Mouse (Mus musculus): ENCODE results near the gene Spint5.
"Not testable (repeated sequence)": the region's sequence is repeated elsewhere in the genome, so short reads cannot be mapped to it uniquely, and the experiment has no call there.

Gene Spint5

DNA sequence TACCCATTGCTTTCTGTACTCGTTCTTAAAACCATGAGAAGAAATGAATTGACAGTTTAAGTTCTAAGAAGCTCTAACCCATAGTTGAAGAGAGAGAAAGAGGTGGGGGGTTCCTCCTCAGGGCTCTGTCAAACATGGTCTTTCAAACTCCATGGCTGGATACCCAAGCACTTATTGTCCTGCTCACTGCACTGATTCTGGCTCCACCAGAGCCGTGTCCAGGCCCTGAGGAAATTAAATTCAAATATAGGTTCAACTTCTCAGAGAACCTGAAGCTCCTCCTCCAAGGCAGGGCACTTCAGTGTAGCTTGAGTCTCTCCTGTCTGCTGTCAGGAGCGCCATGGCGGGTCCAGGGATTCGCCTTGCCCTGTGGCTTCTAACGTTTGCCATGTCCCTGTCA, at the start of gene Spint5:
TSS of gene Spint5 (plus strand) at position 301 of the 400 bp plus-strand sequence.
- no peak for DNase-seq (ENCODE audit: low spot score)

DNA sequence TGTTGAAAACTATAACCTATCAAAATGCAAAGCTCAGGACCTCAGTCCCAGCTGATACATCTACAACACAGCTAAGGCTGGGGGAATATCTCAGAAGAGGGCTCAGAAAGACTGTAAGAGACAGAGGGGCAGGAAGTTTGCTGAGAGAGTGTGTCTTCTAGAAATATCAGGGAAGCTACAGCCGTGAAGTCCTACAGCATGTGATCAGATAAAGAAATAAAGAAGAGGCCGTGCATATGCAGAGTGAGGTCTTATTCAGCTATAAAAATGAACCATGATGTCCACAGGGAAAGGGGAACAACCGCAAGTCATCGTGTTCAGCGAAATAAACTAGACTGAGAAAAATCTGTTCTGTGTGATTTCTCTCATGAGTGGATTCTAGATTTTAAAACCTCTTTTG, 44.8 kb upstream of the Spint5 start:
- DNase-seq (ENCODE audit: low spot score): no peak

DNA sequence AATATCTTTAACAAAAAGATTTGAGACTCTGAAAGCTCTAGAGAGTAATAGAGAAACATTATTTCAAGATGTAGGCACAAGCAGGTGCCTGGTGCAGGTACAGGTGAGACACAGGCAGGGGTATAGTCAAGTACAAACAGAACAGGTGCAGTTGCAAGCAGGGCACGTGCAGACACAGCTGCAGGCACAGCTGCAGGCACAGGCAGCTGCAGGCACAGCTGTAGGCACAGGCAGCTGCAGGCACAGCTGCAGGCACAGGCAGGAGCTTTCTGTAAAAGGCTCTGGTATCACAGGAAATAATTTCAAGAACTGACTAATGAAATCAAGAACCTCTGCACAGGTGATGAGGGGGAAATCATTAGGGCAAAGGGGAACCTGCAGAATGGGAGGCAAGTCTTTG, 44.2 kb upstream of the Spint5 start:
- no peak for DNase-seq (ENCODE audit: low spot score)

DNA sequence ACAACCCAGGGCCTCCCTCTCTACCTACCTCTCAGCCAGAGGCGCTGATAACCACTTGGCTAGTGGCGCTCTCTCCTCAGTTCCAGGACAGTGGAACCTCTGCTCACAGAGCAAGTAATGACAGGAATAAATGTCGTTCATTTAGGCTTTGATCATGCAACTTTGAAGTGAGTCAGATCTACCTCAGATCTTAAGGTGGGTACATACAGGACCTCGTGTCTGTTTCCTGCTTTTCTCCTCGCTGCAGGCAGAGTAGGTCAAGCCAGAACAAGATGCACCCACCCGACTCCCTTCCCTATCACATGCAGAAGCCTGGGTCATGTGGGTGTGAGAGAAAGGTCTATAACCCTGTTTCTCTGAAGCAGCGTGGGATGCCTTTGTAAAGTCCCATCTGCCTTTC, 41.1 kb upstream of the Spint5 start, which contains the start of gene Wfdc11:
TSS of gene Wfdc11 (minus strand) at position 101 of the 400 bp plus-strand sequence.
- DNase-seq (ENCODE audit: low spot score): no peak

DNA sequence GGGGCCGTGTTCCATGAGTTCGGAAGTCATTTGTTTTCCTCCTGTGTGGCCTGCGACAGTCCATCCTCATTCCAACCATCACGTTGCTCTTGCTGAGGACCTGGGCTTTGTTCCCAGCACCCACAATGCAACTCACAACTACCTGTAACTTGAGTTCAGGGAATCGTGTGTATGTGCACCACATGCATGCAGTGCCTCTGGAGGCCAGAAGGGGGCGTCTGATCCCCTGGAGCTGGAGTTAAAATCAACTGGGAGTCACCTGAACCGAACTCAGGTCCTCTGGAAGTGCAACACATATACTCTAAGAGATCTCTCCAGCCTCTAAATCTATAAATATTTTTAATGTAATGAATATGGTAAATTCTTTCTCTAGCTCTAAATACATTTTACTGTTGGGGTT, 39.0 kb upstream of the Spint5 start:
- DNase-seq (ENCODE audit: low spot score): no peak

DNA sequence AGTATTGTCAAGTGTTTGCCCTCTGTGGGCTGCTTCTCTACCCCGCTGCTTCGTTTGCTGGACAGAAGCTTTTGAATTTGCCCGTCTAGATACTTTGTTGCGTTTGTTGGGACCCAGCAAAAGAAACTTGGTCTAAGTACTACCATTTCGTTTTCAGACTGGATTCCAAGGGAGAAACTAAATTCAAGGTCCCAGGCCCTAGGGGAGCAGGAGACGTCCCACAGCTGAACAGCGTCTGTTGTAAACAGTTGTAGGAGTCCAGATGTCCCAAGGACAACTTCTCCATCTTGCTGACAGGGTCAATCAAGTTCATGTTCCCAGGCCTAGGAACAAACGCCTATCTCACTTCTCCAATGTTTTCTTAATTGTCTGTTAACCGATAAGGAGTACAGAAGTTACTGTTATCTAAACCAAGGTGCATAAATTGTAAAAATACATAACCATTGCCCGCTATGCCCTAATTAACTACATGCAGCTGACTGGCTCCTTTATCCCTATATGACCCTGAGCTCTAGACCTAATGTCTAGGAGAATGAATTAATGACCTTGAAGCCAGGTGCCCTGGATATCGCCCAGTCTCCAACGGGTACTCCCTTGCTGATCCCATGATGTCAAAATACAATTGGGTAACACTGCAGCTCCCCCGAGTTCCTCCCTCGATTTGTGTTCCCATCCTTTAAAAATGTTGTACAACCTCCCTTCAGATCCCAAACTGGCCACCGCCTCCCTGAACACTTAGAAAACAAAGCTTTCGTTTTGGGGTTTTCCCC, 38.0 kb upstream of the Spint5 start:
- DNase-seq (ENCODE audit: low spot score): no peak

DNA sequence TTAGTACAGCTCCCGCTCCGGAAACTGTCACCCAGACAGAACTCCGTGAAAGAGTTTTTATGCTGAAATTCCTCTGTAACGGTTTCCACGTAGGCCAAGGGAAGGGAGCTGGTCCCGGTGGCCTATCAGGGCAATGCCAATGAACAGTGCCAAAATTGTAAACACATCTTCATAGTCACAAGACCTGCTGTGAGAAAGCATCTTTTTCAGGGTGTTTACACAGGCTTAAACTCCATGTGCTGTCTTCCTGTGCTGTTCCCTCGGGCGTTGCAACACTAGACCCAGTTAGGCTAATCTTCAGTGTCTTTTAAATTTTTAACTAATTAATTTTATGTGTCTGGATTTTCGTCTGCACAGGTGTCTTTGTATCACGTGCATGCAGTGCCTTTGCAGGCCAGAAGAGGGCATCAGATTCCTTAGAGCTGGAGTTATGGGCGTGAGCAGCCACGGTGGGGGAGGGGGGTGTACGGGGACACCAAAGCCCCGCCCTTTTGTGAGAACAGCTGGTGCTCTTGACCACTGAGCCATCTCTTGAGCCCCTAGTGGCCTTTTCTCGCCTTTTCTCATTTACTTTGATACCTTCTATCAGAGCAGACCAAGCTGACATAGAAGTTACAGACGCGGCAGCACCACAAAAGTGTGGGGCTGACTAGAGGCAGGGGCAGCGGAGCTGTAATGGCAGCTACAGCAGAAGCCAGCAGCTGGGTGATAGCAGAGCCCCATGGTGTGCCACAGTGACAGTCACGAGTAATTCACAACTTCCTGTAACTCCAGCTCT, 36.1 kb upstream of the Spint5 start:
- DNase-seq (ENCODE audit: low spot score): peak; percentile 42

DNA sequence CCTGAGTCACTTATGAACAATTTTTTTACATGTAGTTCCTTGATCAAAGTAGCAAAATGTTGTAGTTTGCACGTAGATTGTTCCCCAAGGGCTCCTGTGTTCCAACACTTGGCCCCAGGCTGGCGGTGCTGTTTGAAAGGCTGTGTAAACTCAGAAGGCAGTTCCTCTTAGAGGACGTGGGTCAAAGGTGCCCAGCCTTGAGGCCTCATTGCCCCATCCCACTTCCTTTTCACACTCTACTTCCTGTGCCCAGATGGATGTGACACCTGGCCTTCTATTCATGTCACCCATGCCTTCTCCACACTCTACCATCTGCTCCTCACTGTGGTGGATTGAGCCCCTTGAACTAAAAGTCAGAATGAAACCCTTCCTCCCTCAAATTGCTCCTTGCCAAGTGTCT, 35.2 kb upstream of the Spint5 start:
- no peak for DNase-seq (ENCODE audit: low spot score)

DNA sequence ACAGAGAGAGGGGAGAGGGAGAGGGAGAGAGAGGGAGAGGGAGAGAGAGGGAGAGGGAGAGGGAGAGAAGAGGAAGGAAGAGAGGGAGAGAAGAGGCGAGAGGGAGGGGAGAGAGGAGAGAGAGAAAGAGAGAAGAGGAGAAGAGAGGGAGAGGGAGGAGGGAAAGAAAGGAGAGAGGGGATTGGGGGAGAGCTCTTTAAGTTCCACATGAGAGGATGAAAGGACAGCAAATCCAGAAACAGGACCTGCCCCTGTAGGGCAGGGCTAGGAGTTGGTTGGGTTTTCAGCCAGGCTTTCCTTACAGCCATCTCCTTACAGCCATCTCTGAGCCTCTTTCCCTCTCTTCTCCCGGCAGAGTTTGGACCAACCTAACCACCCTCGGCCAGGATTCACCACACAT, 30.3 kb upstream of the Spint5 start, which contains the start of gene Wfdc13:
TSS of gene Wfdc13 (plus strand) at position 301 of the 400 bp plus-strand sequence.
- no peak for DNase-seq (ENCODE audit: low spot score)

DNA sequence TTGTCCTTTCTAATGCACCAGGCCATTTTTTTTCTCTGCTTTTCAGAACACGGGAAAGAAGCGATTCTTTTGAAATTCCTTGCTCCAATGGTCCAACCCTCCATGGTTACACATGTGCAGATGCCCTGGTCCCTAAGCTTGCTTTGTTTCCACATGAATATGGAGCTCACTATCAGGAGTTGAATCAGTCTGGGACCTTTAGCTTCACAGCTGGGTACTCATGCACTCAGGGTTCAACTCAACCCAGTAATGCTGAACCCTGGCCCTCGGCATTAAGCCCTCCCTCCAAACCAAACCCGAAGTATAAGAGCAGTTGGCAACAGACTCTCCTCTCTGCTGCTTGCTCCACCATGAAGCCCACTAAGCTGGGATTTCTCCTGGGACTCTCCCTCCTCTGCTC, 16.9 kb upstream of the Spint5 start, which contains the start of gene Spint4:
TSS of gene Spint4 (plus strand) at position 301 of the 400 bp plus-strand sequence.
- no peak for DNase-seq (ENCODE audit: low spot score)

DNA sequence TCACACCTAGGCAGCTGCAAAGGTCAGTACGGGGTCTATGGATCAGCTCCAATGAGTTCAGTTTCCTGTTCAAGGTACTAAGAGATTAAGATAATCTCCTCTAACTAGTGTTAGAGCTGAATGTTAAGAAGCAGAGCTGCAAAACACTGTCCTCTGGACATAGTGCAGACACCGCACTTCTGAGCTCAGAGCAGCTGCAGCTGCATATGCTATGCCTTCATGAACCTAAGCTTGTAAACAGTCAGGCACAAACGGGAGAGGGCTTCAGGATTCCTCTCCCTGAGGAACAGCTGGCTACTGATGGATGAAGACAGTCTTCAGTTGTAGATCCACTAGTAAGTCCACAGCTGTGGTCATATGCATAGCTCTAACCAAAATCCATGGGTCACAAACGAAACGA, 14.1 kb upstream of the Spint5 start:
- DNase-seq (ENCODE audit: low spot score): no peak

DNA sequence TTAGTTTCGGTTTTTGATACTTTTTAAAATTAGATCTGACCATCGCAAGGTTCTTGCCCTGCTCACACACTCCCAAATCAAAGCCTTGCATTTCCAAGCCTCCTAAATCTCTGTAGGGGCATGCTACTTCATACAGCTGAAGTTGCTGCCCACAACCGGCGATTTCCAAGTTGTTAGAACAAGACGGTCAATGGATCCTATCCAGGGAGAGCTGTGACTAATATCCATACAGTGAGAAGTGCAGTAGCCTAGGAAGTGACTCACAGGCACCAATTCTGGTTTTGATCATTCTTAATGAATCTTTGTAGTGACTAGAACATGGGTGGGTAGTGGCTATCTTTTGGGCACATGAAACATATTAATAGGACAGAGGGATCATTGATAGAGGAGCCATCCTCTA, 13.3 kb upstream of the Spint5 start:
- no peak for DNase-seq (ENCODE audit: low spot score)

DNA sequence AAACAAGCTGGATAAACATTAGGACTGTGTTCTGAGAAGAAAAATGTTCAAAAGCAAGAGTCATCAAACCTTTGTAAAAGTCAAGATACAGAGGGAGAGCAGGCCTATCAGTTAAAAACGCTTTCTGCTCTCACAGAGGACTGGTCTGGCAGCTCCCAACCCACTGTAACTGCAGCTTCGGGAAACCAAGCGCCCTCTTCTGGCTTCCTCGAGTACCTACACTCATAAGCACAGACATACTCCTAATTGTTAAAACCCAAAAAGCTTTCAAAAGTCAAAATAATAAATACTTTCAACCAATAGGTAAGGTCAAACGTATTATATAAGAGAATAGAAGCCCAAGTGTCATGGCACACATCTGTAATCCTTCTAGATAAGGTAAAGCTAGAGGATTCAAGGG, 10.9 kb upstream of the Spint5 start:
- no peak for DNase-seq (ENCODE audit: low spot score)

DNA sequence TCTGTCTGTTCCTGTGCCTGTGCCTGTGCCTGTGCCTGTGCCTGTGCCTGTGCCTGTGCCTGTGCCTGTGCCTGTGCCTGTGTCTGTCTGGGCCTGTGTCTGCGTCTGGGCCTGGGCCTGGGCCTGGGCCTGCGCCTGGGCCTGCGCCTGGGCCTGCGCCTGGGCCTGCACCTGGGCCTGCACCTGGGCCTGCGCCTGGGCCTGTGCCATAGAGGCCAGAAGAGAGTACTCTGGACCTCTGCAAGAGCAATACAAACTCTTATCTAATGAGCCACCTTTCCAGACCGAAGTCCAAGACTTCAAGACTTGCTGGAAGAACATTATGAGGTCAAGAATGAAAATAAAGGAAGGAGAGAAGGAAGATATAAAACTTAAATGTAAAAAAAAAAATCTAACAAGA, 9.8 kb upstream of the Spint5 start:
- no peak for DNase-seq (ENCODE audit: low spot score)

DNA sequence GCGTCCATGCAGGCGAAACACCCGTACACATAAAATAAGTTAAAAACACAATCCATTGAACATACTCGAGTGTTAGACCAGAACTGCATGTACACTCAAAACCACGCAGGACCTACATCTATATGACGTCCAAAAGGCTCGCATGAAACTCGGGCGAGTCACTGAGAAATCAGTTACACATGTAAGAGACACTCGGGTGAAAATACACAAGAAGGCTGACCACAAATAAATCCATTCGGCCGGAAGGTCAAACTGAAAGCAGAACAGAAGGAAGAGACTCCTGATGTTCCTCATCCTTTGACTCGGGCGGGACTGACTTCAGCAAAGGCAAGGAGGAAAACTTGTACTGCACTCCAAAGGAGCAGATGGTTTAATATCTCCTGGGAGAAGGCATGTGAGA, 9.1 kb upstream of the Spint5 start:
- no peak for DNase-seq (ENCODE audit: low spot score)

DNA sequence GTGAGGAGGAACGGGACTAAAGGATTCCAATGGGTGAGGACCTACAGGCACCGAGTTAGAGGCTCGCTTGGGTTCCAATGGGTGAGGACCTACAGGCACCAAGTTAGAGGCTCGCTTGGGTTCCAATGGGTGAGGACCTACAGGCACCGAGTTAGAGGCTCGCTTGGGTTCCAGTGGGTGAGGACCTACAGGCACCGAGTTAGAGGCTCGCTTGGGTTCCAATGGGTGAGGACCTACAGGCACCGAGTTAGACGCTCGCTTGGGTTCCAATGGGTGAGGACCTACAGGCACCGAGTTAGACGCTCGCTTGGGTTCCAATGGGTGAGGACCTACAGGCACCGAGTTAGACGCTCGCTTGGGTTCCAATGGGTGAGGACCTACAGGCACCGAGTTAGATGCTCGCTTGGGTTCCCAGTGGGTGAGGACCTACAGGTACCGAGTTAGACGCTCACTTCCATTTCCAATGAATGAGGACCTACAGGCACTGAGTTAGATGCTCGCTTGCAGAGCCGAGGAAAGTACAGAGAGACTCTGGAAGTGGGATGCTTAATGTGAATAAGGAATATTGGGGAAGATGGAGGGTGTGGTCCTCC, 1.2 kb downstream of the Spint5 start:
- DNase-seq (ENCODE audit: low spot score): not testable (repeated sequence)

DNA sequence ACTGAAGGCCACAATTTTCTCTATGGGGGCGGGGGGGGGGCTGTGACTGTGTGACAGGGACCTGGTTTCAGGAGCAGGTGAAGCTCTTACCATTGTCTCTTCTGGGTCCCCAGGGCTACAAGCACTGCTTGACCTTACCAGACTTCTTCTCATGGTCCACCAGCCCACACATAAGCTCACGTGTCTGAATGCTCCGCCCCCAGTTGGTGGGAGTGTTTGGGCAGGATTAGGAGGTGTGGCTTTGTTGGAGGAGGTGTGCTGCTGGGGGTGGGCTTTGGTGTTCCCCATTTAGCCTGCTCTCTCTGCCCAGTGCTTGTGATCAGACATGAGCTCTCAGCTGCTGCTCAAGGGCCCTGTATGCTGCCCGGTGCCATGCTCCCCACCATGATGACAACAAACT, 8.2 kb downstream of the Spint5 start:
- DNase-seq (ENCODE audit: low spot score): no peak

DNA sequence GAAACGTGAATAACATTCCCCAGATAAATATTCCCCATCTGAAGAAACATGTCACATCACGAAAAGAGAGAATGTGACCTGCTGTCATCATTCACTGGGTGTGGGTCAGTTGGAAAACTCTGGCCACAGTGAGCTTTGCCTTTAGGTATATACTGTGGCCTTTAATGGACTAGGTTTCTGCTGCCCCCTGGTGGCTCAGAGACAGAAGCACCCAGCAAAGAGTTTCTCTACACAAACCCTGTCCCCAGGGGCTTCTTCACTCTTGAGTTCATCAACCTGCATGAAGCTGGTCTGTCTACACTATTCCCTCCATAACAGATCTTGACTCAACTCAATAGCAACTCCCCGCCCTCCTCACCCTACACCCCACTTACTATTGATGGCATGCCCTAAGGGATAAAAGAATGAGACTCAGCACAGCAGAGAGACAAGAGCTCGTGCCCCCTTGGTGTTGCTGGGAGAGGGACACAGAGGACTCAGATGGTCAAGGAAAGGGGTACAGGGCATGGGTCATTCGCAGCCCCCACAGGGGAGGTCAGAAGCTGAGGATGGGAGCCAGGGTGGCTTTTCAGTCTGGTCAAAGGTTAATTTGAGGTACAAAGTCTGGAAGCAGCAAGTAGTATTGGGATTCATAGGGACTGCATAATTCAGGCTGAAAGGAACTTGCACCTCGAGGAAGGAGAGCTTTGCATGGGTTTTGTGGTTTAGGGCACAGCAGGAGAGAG, 11.0 kb downstream of the Spint5 start:
- peak; percentile 47 for DNase-seq (ENCODE audit: low spot score)

DNA sequence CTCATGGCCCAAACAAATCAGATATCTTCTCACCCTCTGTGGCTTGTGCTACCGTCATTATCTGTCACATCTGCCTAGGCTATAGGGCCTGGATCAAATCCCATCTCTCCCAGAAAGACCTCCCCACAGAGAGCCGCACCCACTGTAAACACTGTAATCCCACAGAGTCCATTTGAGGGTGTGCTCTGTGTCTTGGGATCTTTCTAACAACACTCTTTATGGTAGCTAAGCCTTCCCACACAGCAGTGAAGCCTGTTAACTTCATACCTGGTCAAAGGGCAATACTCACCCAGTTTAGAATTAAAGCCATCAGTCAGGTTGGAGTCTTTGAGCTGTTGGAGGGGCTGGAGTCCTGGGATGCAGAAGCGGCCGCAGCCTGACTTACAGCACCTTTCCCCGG, 16.6 kb downstream of the Spint5 start:
- no peak for DNase-seq (ENCODE audit: low spot score)

DNA sequence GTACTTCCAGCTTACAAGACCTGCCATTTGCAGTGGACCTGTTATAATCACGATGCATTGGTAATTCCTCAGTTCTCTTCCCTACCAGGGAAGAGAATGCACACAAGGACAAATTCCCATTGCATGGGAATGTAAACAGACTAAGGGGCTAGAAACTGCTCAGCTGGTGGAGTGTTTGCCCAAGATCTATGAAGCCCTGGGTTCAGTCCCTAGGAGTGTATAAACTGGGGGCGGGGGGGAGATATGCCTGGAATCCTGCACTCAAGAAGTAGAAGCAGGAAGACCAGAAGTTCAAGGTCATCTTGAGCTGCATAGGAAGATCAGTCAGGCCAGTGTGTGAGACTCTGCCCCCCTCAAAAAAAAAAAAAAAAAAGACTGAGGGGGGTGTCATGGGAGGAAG, 18.2 kb downstream of the Spint5 start:
- no peak for DNase-seq (ENCODE audit: low spot score)

DNA sequence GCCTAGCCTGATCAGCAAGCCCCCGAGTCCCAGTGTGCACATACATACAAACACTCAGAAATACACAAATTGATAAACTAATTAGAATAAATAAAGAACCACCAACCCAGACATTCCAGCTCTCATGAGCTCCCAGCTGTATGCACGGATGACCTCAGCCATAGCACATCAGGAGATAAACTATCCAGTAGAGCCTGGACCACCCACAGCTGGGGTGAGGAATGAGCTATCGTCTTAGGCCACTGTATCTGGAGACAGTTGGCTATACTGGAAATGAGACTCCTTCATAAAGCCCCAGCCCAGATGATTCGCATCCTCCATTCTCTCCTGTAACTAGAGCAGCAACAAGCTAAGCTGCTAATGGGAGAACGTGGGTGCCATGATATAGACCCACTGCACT, 19.7 kb downstream of the Spint5 start:
- DNase-seq (ENCODE audit: low spot score): no peak

DNA sequence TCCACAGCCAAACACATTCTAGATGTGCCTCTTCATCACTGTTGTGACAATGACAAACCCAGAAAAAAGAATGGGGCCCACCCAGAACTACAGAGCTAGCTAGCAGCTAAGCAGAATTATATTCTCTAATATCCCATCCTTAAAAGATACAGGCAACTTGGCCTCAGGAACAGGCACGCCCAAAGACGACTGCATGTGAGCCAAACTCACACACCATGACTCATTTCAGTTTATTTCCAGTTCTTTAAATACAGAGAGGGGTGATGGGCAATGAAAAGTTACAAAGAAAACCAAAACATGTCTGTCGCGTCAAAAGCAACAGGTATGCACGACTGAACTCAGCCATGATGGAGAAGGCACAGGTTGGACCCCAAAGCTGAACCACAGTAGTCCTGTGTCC, 20.3 kb downstream of the Spint5 start:
- DNase-seq (ENCODE audit: low spot score): no peak
